Mouse (Mus musculus): ENCODE measurements at regions not wholly inside any gene's neighbourhood (a gene's known extent, or its start where the extent isn't known, plus 50 kb on each side); places are given as distances from the start of the nearest gene placed in this dataset.

GRCm38 (mm10) chr12:112438206-112438605, 51.0 kb upstream of the A530016L24Rik start:
- no peak for DNase-seq (ENCODE audit: low spot score in 2 of 2)

Data from right cerebral cortex, adult 2 months (tissue).